ENCODE assay signal across 25 mouse cellular contexts in genomic region chr5:21643606-21644005, GRCm38 (mm10).
"Had no signal": no experiment of that assay in that cellular context is flagged by ENCODE, and none has a peak within 500 bp of the region (broad histone marks: within the 10 kb centered on the region; RNA-seq: fewer than 3 reads in every experiment).

No protein-coding gene starts in this region.

- H3K4me2 ChIP-seq: heart, embryonic 11.5 days; heart, embryonic 13.5 days; heart, embryonic 15.5 days; hindbrain, embryonic 13.5 days; intestine, embryonic 15.5 days; limb, embryonic 12.5 days had no signal

- H3K36me3 ChIP-seq: intestine, embryonic 15.5 days had no signal

- H3K9me3 ChIP-seq: heart, embryonic 13.5 days; heart, embryonic 15.5 days; hindbrain, embryonic 13.5 days; hindbrain, embryonic 15.5 days; intestine, embryonic 15.5 days; limb, embryonic 10.5 days; limb, embryonic 12.5 days had no signal

- ATAC-seq: forebrain, postnatal 0 days; hindbrain, postnatal 0 days; inflammation-experienced regulatory T-cells, adult 6 months; intestine, embryonic 15.5 days; intestine, postnatal 0 days had no signal

- H3K27me3 ChIP-seq: hindbrain, embryonic 15.5 days; intestine, embryonic 15.5 days had no signal

- H3K4me3 ChIP-seq: heart, embryonic 13.5 days; heart, embryonic 15.5 days; hindbrain, embryonic 13.5 days; hindbrain, embryonic 15.5 days; intestine, embryonic 15.5 days; layer of hippocampus, adult 2 months; left cerebral cortex, adult 2 months; limb, embryonic 10.5 days; limb, embryonic 12.5 days had no signal

- DNase-seq: forebrain, postnatal 0 days; gastrocnemius, postnatal 14 days; gastrocnemius, postnatal 36 days; heart, adult 18-20 months; heart, postnatal 14 days; heart, postnatal 36 days; kidney, adult 18-20 months; kidney, adult 8-10 months; kidney, postnatal 10 days; kidney, postnatal 25 days; kidney, postnatal 4 days; liver had no signal

- H3K27ac ChIP-seq: heart, embryonic 13.5 days; heart, embryonic 15.5 days; hindbrain, embryonic 13.5 days; hindbrain, embryonic 15.5 days; hindbrain, postnatal 0 days; intestine, embryonic 15.5 days; layer of hippocampus, adult 2 months; left cerebral cortex, adult 2 months; limb, embryonic 10.5 days; limb, embryonic 12.5 days had no signal

- H3K9ac ChIP-seq: forebrain, postnatal 0 days; heart, embryonic 13.5 days; heart, embryonic 15.5 days; hindbrain, embryonic 13.5 days; hindbrain, embryonic 15.5 days; intestine, embryonic 15.5 days; limb, embryonic 12.5 days had no signal
